Mouse (Mus musculus): ENCODE data around the gene Wwc2. TPM values are rescaled to one million over a fixed set of nuclear protein-coding genes. Genes with fewer than 3 reads are reported as not detected.

Wwc2 gene
- polyA plus RNA-seq, 1 experiment from 2014 or later = 5.6 TPM

- H3K9ac ChIP-seq (replicated peaks; ENCODE audit: low read depth, low read length) = no peak overlapping the region
- no peak for ATAC-seq (ENCODE audit: low read depth)
- no peak overlapping the region for H3K4me2 ChIP-seq (ENCODE audit: low read depth, low read length)
- H3K27ac ChIP-seq (ENCODE audit: low read depth, low read length) = no peak overlapping the region
- H3K4me3 ChIP-seq (ENCODE audit: low read depth, low read length) = no peak overlapping the region
- no peaks in the 10 kb centered on the region for H3K36me3 ChIP-seq (ENCODE audit: control insufficient read depth, insufficient read depth, low read length)
- H3K4me1 ChIP-seq (ENCODE audit: control insufficient read depth, insufficient read depth, low read length) = peaks cover 5% of the 10 kb centered on the region
- no peaks in the 10 kb centered on the region for H3K9me3 ChIP-seq (ENCODE audit: control insufficient read depth, low read length)
- H3K27me3 ChIP-seq (ENCODE audit: control insufficient read depth, insufficient read depth, low read length) = no peaks in the 10 kb centered on the region
- 92% methylated on average over 8 of the region's 8 CpGs for WGBS
These were observed 10.8 kb downstream of the Wwc2 start for GRCm38 (mm10) chr8:47979876-47980275.

GRCm38 (mm10) chr8:47978755-47979154, 12.0 kb downstream of the Wwc2 start:
- Histone ChIP-seq H3K4me2 (ENCODE audit: low read depth, low read length) (no peak overlapping the region), H3K36me3 (ENCODE audit: control insufficient read depth, insufficient read depth, low read length) (no peaks in the 10 kb centered on the region), H3K4me3 (ENCODE audit: low read depth, low read length) (no peak overlapping the region), H3K9ac (replicated peaks; ENCODE audit: low read depth, low read length) (no peak overlapping the region), H3K9me3 (ENCODE audit: control insufficient read depth, low read length) (no peaks in the 10 kb centered on the region), H3K4me1 (ENCODE audit: control insufficient read depth, insufficient read depth, low read length) (peaks cover 9% of the 10 kb centered on the region), H3K27me3 (ENCODE audit: control insufficient read depth, insufficient read depth, low read length) (no peaks in the 10 kb centered on the region), H3K27ac (ENCODE audit: low read depth, low read length) (no peak overlapping the region)
- WGBS = 85% methylated on average over 6 of the region's 6 CpGs
- no peak for ATAC-seq (ENCODE audit: low read depth)

- H3K4me1 ChIP-seq (ENCODE audit: control insufficient read depth, insufficient read depth, low read length) = peaks cover 9% of the 10 kb centered on the region
- no peak overlapping the region; the same call in 1 of the 2 replicates for H3K27ac ChIP-seq (ENCODE audit: low read depth, low read length)
- H3K27me3 ChIP-seq (ENCODE audit: control insufficient read depth, insufficient read depth, low read length) = no peaks in the 10 kb centered on the region
- H3K4me2 ChIP-seq (ENCODE audit: low read depth, low read length) = peak overlapping the region; percentile 55
- peak overlapping the region; percentile 23 for H3K4me3 ChIP-seq (ENCODE audit: low read depth, low read length)
- no peaks in the 10 kb centered on the region for H3K36me3 ChIP-seq (ENCODE audit: control insufficient read depth, insufficient read depth, low read length)
- ATAC-seq (ENCODE audit: low read depth) = peak; percentile 36; the same call in 1 of the 2 replicates
- H3K9ac ChIP-seq (replicated peaks; ENCODE audit: low read depth, low read length) = peak overlapping the region; percentile 28; the same call in 1 of the 2 replicates
- H3K9me3 ChIP-seq (ENCODE audit: control insufficient read depth, low read length) = no peaks in the 10 kb centered on the region
- 32% methylated on average over 7 of the region's 7 CpGs for WGBS
These were observed 15.8 kb downstream of the Wwc2 start for GRCm38 (mm10) chr8:47974963-47975314.

- no peaks in the 10 kb centered on the region for H3K27me3 ChIP-seq (ENCODE audit: control insufficient read depth, insufficient read depth, low read length)
- H3K4me3 ChIP-seq (ENCODE audit: low read depth, low read length) = peak overlapping the region; percentile 23
- H3K36me3 ChIP-seq (ENCODE audit: control insufficient read depth, insufficient read depth, low read length) = no peaks in the 10 kb centered on the region
- peaks cover 9% of the 10 kb centered on the region for H3K4me1 ChIP-seq (ENCODE audit: control insufficient read depth, insufficient read depth, low read length)
- H3K27ac ChIP-seq (ENCODE audit: low read depth, low read length) = peak overlapping the region; percentile 34; the same call in 1 of the 2 replicates
- H3K9me3 ChIP-seq (ENCODE audit: control insufficient read depth, low read length) = no peaks in the 10 kb centered on the region
- peak overlapping the region; percentile 28; the same call in 1 of the 2 replicates for H3K9ac ChIP-seq (replicated peaks; ENCODE audit: low read depth, low read length)
- WGBS = 14% methylated on average over 20 of the region's 20 CpGs
- ATAC-seq (ENCODE audit: low read depth) = peak; percentile 69
- peak overlapping the region; percentile 55 for H3K4me2 ChIP-seq (ENCODE audit: low read depth, low read length)
These were observed 16.4 kb downstream of the Wwc2 start for GRCm38 (mm10) chr8:47974138-47974962.

- ATAC-seq (ENCODE audit: low read depth) = no peak
- 50% methylated on average over 2 of the region's 2 CpGs for WGBS
- no peaks in the 10 kb centered on the region for H3K9me3 ChIP-seq (ENCODE audit: control insufficient read depth, low read length)
These were observed 19.6 kb downstream of the Wwc2 start for GRCm38 (mm10) chr8:47971121-47971520.

GRCm38 (mm10) chr8:47970576-47970975, 20.1 kb downstream of the Wwc2 start:
- Histone ChIP-seq H3K4me3 (ENCODE audit: low read depth, low read length) (no peak overlapping the region), H3K9me3 (ENCODE audit: control insufficient read depth, low read length) (no peaks in the 10 kb centered on the region), H3K4me2 (ENCODE audit: low read depth, low read length) (no peak overlapping the region), H3K36me3 (ENCODE audit: control insufficient read depth, insufficient read depth, low read length) (no peaks in the 10 kb centered on the region), H3K9ac (replicated peaks; ENCODE audit: low read depth, low read length) (no peak overlapping the region), H3K27ac (ENCODE audit: low read depth, low read length) (no peak overlapping the region), H3K4me1 (ENCODE audit: control insufficient read depth, insufficient read depth, low read length) (peaks cover 15% of the 10 kb centered on the region), H3K27me3 (ENCODE audit: control insufficient read depth, insufficient read depth, low read length) (no peaks in the 10 kb centered on the region)
- 75% methylated on average over 5 of the region's 5 CpGs for WGBS
- ATAC-seq (ENCODE audit: low read depth) = no peak

More at GRCm38 (mm10) chr8:47971121-47971520, 19.6 kb downstream of the Wwc2 start:
- Histone ChIP-seq H3K4me2 (ENCODE audit: low read depth, low read length) (no peak overlapping the region), H3K27ac (ENCODE audit: low read depth, low read length) (no peak overlapping the region), H3K4me3 (ENCODE audit: low read depth, low read length) (no peak overlapping the region), H3K27me3 (ENCODE audit: control insufficient read depth, insufficient read depth, low read length) (no peaks in the 10 kb centered on the region), H3K9ac (replicated peaks; ENCODE audit: low read depth, low read length) (no peak overlapping the region), H3K36me3 (ENCODE audit: control insufficient read depth, insufficient read depth, low read length) (no peaks in the 10 kb centered on the region), H3K4me1 (ENCODE audit: control insufficient read depth, insufficient read depth, low read length) (peaks cover 15% of the 10 kb centered on the region)

- Histone ChIP-seq H3K9ac (replicated peaks; ENCODE audit: low read depth, low read length) (no peak overlapping the region), H3K4me2 (ENCODE audit: low read depth, low read length) (no peak overlapping the region), H3K27me3 (ENCODE audit: control insufficient read depth, insufficient read depth, low read length) (no peaks in the 10 kb centered on the region), H3K27ac (ENCODE audit: low read depth, low read length) (no peak overlapping the region), H3K4me1 (ENCODE audit: control insufficient read depth, insufficient read depth, low read length) (peaks cover 8% of the 10 kb centered on the region; the same call in 1 of the 2 replicates), H3K9me3 (ENCODE audit: control insufficient read depth, low read length) (no peaks in the 10 kb centered on the region), H3K36me3 (ENCODE audit: control insufficient read depth, insufficient read depth, low read length) (no peaks in the 10 kb centered on the region), H3K4me3 (ENCODE audit: low read depth, low read length) (no peak overlapping the region)
- WGBS = 49% methylated on average over 20 of the region's 20 CpGs
- peak; percentile 38; the same call in 1 of the 2 replicates for ATAC-seq (ENCODE audit: low read depth)
These were observed 23.4 kb downstream of the Wwc2 start for GRCm38 (mm10) chr8:47967045-47967920.

GRCm38 (mm10) chr8:47962484-47962883, 28.2 kb downstream of the Wwc2 start:
- Histone ChIP-seq H3K4me1 (ENCODE audit: control insufficient read depth, insufficient read depth, low read length) (peaks cover 9% of the 10 kb centered on the region; the same call in 1 of the 2 replicates), H3K9ac (replicated peaks; ENCODE audit: low read depth, low read length) (no peak overlapping the region), H3K27ac (ENCODE audit: low read depth, low read length) (no peak overlapping the region), H3K4me2 (ENCODE audit: low read depth, low read length) (no peak overlapping the region), H3K27me3 (ENCODE audit: control insufficient read depth, insufficient read depth, low read length) (no peaks in the 10 kb centered on the region), H3K4me3 (ENCODE audit: low read depth, low read length) (no peak overlapping the region), H3K9me3 (ENCODE audit: control insufficient read depth, low read length) (no peaks in the 10 kb centered on the region), H3K36me3 (ENCODE audit: control insufficient read depth, insufficient read depth, low read length) (no peaks in the 10 kb centered on the region)
- ATAC-seq (ENCODE audit: low read depth) = no peak
- WGBS = 65% methylated on average over 4 of the region's 4 CpGs
